Mouse (Mus musculus): ENCODE data around the gene Tbcd. TPM values are rescaled to one million over a fixed set of nuclear protein-coding genes. Genes with fewer than 3 reads are reported as not detected.

Tbcd gene
- total and polyA plus RNA-seq, 3 experiments: 62.1 to 86.7 (median 70.4) TPM

GRCm38 (mm10) chr11:121557946-121558345 is 106.2 kb downstream of the Tbcd start:
- DNase-seq (ENCODE audit: extremely low read depth): no peak
- TF ChIP-seq IRF4 (IDR thresholded peaks at IDR 0.05; ENCODE audit: low read depth, low read length): no peak
- no peak for TF ChIP-seq ZKSCAN1 (IDR thresholded peaks at IDR 0.05; ENCODE audit: borderline replicate concordance, low read depth, low read length)
- no peak for TF ChIP-seq MAFK (IDR thresholded peaks at IDR 0.05; ENCODE audit: insufficient replicate concordance, low read length)
- TF ChIP-seq UBTF (IDR thresholded peaks at IDR 0.05; ENCODE audit: low read depth, low read length): no peak
- TF ChIP-seq USF2 (conservative IDR thresholded peaks at IDR 0.05; ENCODE audit: low read depth, low read length): no peak
- no peak for TF ChIP-seq MXI1 (IDR thresholded peaks at IDR 0.05; ENCODE audit: low read depth, low read length)
- TF ChIP-seq ZMIZ1 (IDR thresholded peaks at IDR 0.05; ENCODE audit: low read depth, low read length): no peak
- no peak for TF ChIP-seq HCFC1 (IDR thresholded peaks at IDR 0.05; ENCODE audit: low read depth, low read length)
- no peak for TF ChIP-seq GABPA (IDR thresholded peaks at IDR 0.05; ENCODE audit: insufficient replicate concordance, low read depth, low read length)
- no peak for TF ChIP-seq MYC (IDR thresholded peaks at IDR 0.05; ENCODE audit: low read depth, low read length)
- TF ChIP-seq SIN3A (IDR thresholded peaks at IDR 0.05; ENCODE audit: low read length): no peak
- no peak for TF ChIP-seq MEF2A (IDR thresholded peaks at IDR 0.05; ENCODE audit: borderline replicate concordance, low read depth, low read length)
- no peak for TF ChIP-seq EP300 (IDR thresholded peaks at IDR 0.05; ENCODE audit: low read length)
- TF ChIP-seq RCOR1 (conservative IDR thresholded peaks at IDR 0.05; ENCODE audit: low read depth, low read length): no peak
- no peak for TF ChIP-seq CTCF (conservative IDR thresholded peaks at IDR 0.05 in 1 of 2, IDR thresholded peaks at IDR 0.05 in 1 of 2; ENCODE audit: low read depth in 2 of 2, low read length in 2 of 2)
- no peak for TF ChIP-seq CHD1 (IDR thresholded peaks at IDR 0.05; ENCODE audit: low read depth, low read length)
- H3K4me3 ChIP-seq (replicated peaks in 1 of 3; ENCODE audit: low read depth in 2 of 3, low read length in 2 of 3, poor library complexity in 1 of 3): no peak overlapping the region
- H3K27me3 ChIP-seq (replicated peaks): no peaks in the 10 kb centered on the region
- dilution Hi-C loops (cut with MboI; ENCODE audit: extremely low pct_ligation_motif_present, extremely low pct_unique_long_range_greater_than_20kb, low sequenced_read_pairs): no loop called here
- H3K36me3 ChIP-seq (replicated peaks in 1 of 2; ENCODE audit: control insufficient read depth in 1 of 2, insufficient read depth in 1 of 2, low read length in 1 of 2): peaks cover 2 to 51% of the 10 kb centered on the region in 2 experiments
- H3K4me1 ChIP-seq (ENCODE audit: control insufficient read depth in 1 of 2, insufficient read depth in 2 of 2): peaks cover 2 to 54% of the 10 kb centered on the region in 2 experiments; a peak in 3 of 4 replicates
- in situ Hi-C loops (cut with MboI; ENCODE audit: low pct_ligation_motif_present, low pct_unique_long_range_greater_than_20kb, low sequenced_read_pairs): no loop called here
- no peak overlapping the region for H3K9ac ChIP-seq (ENCODE audit: insufficient read depth, low read depth)
- H3K79me2 ChIP-seq (replicated peaks; ENCODE audit: control insufficient read depth, extremely low read depth, insufficient read depth, poor library complexity, severe bottlenecking): no peaks in the 10 kb centered on the region
- no peak overlapping the region for H3K4me2 ChIP-seq (ENCODE audit: insufficient read depth, low read depth, poor library complexity, severe bottlenecking)
- no peak overlapping the region for H3K27ac ChIP-seq (ENCODE audit: insufficient read depth, low read depth)
- H3K9me3 ChIP-seq (replicated peaks; ENCODE audit: low read length): no peaks in the 10 kb centered on the region

- Histone ChIP-seq H3K4me1 (ENCODE audit: control insufficient read depth in 1 of 2, insufficient read depth in 2 of 2) (peaks cover 2 to 48% of the 10 kb centered on the region in 2 experiments; a peak in 3 of 4 replicates), H3K9me3 (replicated peaks; ENCODE audit: low read length) (no peaks in the 10 kb centered on the region), H3K27ac (ENCODE audit: insufficient read depth, low read depth) (no peak overlapping the region), H3K4me3 (replicated peaks in 1 of 3; ENCODE audit: low read depth in 2 of 3, low read length in 2 of 3, poor library complexity in 1 of 3) (no peak overlapping the region), H3K27me3 (replicated peaks) (no peaks in the 10 kb centered on the region), H3K9ac (ENCODE audit: insufficient read depth, low read depth) (no peak overlapping the region), H3K4me2 (ENCODE audit: insufficient read depth, low read depth, poor library complexity, severe bottlenecking) (no peak overlapping the region), H3K36me3 (replicated peaks in 1 of 2; ENCODE audit: control insufficient read depth in 1 of 2, insufficient read depth in 1 of 2, low read length in 1 of 2) (peaks cover 2 to 47% of the 10 kb centered on the region in 2 experiments), H3K79me2 (replicated peaks; ENCODE audit: control insufficient read depth, extremely low read depth, insufficient read depth, poor library complexity, severe bottlenecking) (no peaks in the 10 kb centered on the region)
- in situ Hi-C loops (cut with MboI; ENCODE audit: low pct_ligation_motif_present, low pct_unique_long_range_greater_than_20kb, low sequenced_read_pairs) (no loop called here), dilution Hi-C loops (cut with MboI; ENCODE audit: extremely low pct_ligation_motif_present, extremely low pct_unique_long_range_greater_than_20kb, low sequenced_read_pairs) (no loop called here)
- DNase-seq (ENCODE audit: extremely low read depth): no peak
- no peak for TF ChIP-seq UBTF (IDR thresholded peaks at IDR 0.05; ENCODE audit: low read depth, low read length)
- no peak for TF ChIP-seq USF1 (IDR thresholded peaks at IDR 0.05; ENCODE audit: low read depth, low read length)
- no peak for TF ChIP-seq ZMIZ1 (IDR thresholded peaks at IDR 0.05; ENCODE audit: low read depth, low read length)
- TF ChIP-seq ZC3H11A (IDR thresholded peaks at IDR 0.05; ENCODE audit: low read depth, low read length): no peak
- no peak for TF ChIP-seq BHLHE40 (IDR thresholded peaks at IDR 0.05; ENCODE audit: low read depth, low read length)
- TF ChIP-seq MEF2A (IDR thresholded peaks at IDR 0.05; ENCODE audit: borderline replicate concordance, low read depth, low read length): no peak
- no peak for TF ChIP-seq POLR2A (IDR thresholded peaks at IDR 0.05; ENCODE audit: low read depth, low read length)
- no peak for TF ChIP-seq JUND (conservative IDR thresholded peaks at IDR 0.05; ENCODE audit: low read depth, low read length)
- no peak for TF ChIP-seq CHD2 (IDR thresholded peaks at IDR 0.05; ENCODE audit: low read length)
- TF ChIP-seq KAT2A (IDR thresholded peaks at IDR 0.05; ENCODE audit: insufficient replicate concordance, low read length): no peak
- TF ChIP-seq NELFE (IDR thresholded peaks at IDR 0.05; ENCODE audit: low read depth, low read length): no peak
- no peak for TF ChIP-seq SIN3A (IDR thresholded peaks at IDR 0.05; ENCODE audit: low read length)
- no peak for TF ChIP-seq TBP (conservative IDR thresholded peaks at IDR 0.05; ENCODE audit: low read depth, low read length)
- no peak for TF ChIP-seq MAX (IDR thresholded peaks at IDR 0.05; ENCODE audit: low read length)
- no peak for TF ChIP-seq PAX5 (IDR thresholded peaks at IDR 0.05; ENCODE audit: low read length)
- no peak for TF ChIP-seq NRF1 (IDR thresholded peaks at IDR 0.05; ENCODE audit: low read depth, low read length)
- TF ChIP-seq MAZ (IDR thresholded peaks at IDR 0.05; ENCODE audit: low read depth, low read length): no peak
- no peak for TF ChIP-seq ELF1 (IDR thresholded peaks at IDR 0.05; ENCODE audit: low read depth, low read length)
Measured at GRCm38 (mm10) chr11:121558522-121558921, 106.8 kb downstream of the Tbcd start.

Data from CH12.LX (cell line).